Mouse (Mus musculus) gastrocnemius, postnatal 25 days (tissue): Measurements from ENCODE around the gene Skp2. TPM values are rescaled to one million over a fixed set of nuclear protein-coding genes. Genes with fewer than 3 reads are reported as not detected.

Experiments
- DNase-seq: peaks from one replicate; pipeline ENCODE4 v3.0.0; 2022
- total RNA-seq, 2 experiments: library from RNA; stranded (reverse); gene quantifications; 1 replicate in 1 of 2; 2 replicates in 1 of 2; pipeline ENCODE4 v1.2.3; 2021

Gene Skp2
- total RNA-seq, 2 experiments from 2014 or later, result 0.84 to 1.4 TPM

- no peak for DNase-seq
These were observed 80.6 kb downstream of the Skp2 start for GRCm38 (mm10) chr15:9074671-9075070.

- no peak for DNase-seq
These were observed 81.1 kb downstream of the Skp2 start for GRCm38 (mm10) chr15:9074139-9074538.

GRCm38 (mm10) chr15:9073684-9074083 is 81.5 kb downstream of the Skp2 start:
- no peak for DNase-seq

- no peak for DNase-seq
These were observed 82.1 kb downstream of the Skp2 start for GRCm38 (mm10) chr15:9073067-9073608.

- no peak for DNase-seq
These were observed 82.6 kb downstream of the Skp2 start for GRCm38 (mm10) chr15:9072630-9073029.

GRCm38 (mm10) chr15:9071556-9072544 is 83.4 kb downstream of the Skp2 start:
- peak; percentile 44 for DNase-seq

- peak; percentile 99 for DNase-seq
These were observed 84.2 kb downstream of the Skp2 start, which contains the start of gene Nadk2 for GRCm38 (mm10) chr15:9070912-9071555. Gene Nadk2 (plus strand): TSS chr15:9071260.

- no peak for DNase-seq
These were observed 84.9 kb downstream of the Skp2 start for GRCm38 (mm10) chr15:9070353-9070752.

GRCm38 (mm10) chr15:9068881-9069280 is 86.3 kb downstream of the Skp2 start:
- DNase-seq, result no peak

Other genes with a start within 250 kb of the Skp2 start
- gene Ranbp3l, start 187.5 kb downstream of the Skp2 start, total RNA-seq, result under 1 TPM in 1 of 2 experiments, not detected in 1; 0.18 TPM
- 10 to 100 TPM; 19.3 to 24.2 TPM for gene Nadk2, start 84.2 kb downstream of the Skp2 start, total RNA-seq
- gene Lmbrd2, start 14.9 kb downstream of the Skp2 start, total RNA-seq, result 10 to 100 TPM; 11.9 to 13.5 TPM
- not detected for gene Ugt3a1, start 121.5 kb upstream of the Skp2 start, total RNA-seq
- not detected for gene Ugt3a2, start 180.1 kb upstream of the Skp2 start, total RNA-seq